Mouse (Mus musculus) intestine, embryonic 14.5 days (tissue): Measurements from ENCODE around the gene 2310022B05Rik. TPM values are rescaled to one million over a fixed set of nuclear protein-coding genes. Genes with fewer than 3 reads are reported as not detected.

Experiments
- ATAC-seq: fragments of 200-750 bp; cut with Nextera tagmentation; replicated peaks from 2 replicates; pipeline ENCODE4 v1.8.0; 2017; ENCODE audit warnings: low read depth, moderate number of reproducible peaks, moderate TSS enrichment, moderate library complexity; ENCODE audit not compliant: low FRiP score, low TSS enrichment
- DNase-seq: peaks from one replicate; pipeline ENCODE4 v3.0.0-alpha.2; 2018; ENCODE audit warnings: low spot score
- H3K27ac ChIP-seq: fragments of 300-500 bp; sonication (generic); 2 replicates; pipeline ENCODE4 v1.5.1; 2014; ENCODE audit warnings: low read depth, mild to moderate bottlenecking, control low read depth
- H3K27me3 ChIP-seq: fragments of 300-500 bp; sonication (generic); replicated peaks from 2 replicates; pipeline ENCODE4 v1.6.1; 2014; ENCODE audit warnings: low read length, control low read depth; ENCODE audit not compliant: control insufficient read depth, insufficient read depth
- H3K36me3 ChIP-seq: fragments of 300-500 bp; sonication (generic); 2 replicates; pipeline ENCODE4 v1.6.1; 2014; ENCODE audit warnings: low read length, control low read depth; ENCODE audit not compliant: control insufficient read depth, insufficient read depth
- H3K4me1 ChIP-seq: fragments of 300-500 bp; sonication (generic); replicated peaks from 2 replicates; pipeline ENCODE4 v1.6.1; 2014; ENCODE audit warnings: low read length, control low read depth, mixed read lengths; ENCODE audit not compliant: control insufficient read depth, insufficient read depth
- H3K4me2 ChIP-seq: fragments of 300-500 bp; sonication (generic); 2 replicates; pipeline ENCODE4 v1.6.1; 2014; ENCODE audit warnings: low read length
- H3K4me3 ChIP-seq: fragments of 300-500 bp; sonication (generic); 2 replicates; pipeline ENCODE4 v1.5.1; 2014; ENCODE audit warnings: low read depth, low read length, control low read depth, mixed read lengths
- H3K9ac ChIP-seq: fragments of 300-500 bp; sonication (generic); 2 replicates; pipeline ENCODE4 v1.6.1; 2014; ENCODE audit warnings: mild to moderate bottlenecking, low read length
- H3K9me3 ChIP-seq: fragments of 300-500 bp; sonication (generic); 2 replicates; pipeline ENCODE4 v1.6.1; 2016; ENCODE audit warnings: low read length, control low read depth; ENCODE audit not compliant: control insufficient read depth
- WGBS: fragments of 180-500 bp; shearing (Covaris S2); extraction: QIAGEN DNeasy Blood & Tissue Kit; methylation state at CpG from one replicate; pipeline ENCODE4 v1.1.7; 2014; 5-methylcytosine and 5-hydroxymethylcytosine counted together
- polyA plus RNA-seq: library from polyadenylated mRNA; unstranded; fragments of >200 nt; fragmentation: Nextera tagmentation; extraction: Ambion mirVana; gene quantifications from 2 replicates; pipeline ENCODE4 v1.2.1, GENCODE M21; 2014

2310022B05Rik gene
- polyA plus RNA-seq, 1 experiment from 2014 or later: 38.1 TPM

DNA sequence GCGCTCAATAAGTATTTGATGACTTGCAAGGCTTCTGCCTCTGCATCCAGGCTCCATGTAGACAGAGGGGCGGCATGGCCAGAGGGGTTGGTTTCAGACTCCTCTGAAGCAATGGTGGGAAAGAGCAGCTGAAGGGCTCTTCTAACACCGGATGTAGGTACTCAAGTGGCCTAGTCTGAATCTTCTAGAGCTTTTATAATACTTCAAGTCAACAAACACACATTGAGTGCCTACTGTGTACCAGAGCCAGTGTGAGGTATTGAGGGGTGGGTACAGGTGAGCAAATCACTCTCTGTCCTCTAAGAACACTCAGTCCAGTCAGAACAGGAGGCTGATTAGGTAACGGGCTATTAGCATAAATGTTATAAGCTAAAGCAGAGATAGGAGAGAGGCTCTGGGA lies 28.5 kb upstream of the 2310022B05Rik start:
- DNase-seq (no peak), ATAC-seq (no peak)
- Histone ChIP-seq H3K9me3 (no peaks in the 10 kb centered on the region), H3K36me3 (peaks cover 35% of the 10 kb centered on the region), H3K27ac (no peak overlapping the region), H3K4me2 (no peak overlapping the region), H3K9ac (no peak overlapping the region), H3K27me3 (no peaks in the 10 kb centered on the region), H3K4me1 (no peaks in the 10 kb centered on the region), H3K4me3 (no peak overlapping the region)
- WGBS: 93% methylated on average over 4 of the region's 4 CpGs

- H3K27me3 ChIP-seq: no peaks in the 10 kb centered on the region
- no peak overlapping the region for H3K27ac ChIP-seq
- no peak overlapping the region for H3K9ac ChIP-seq
- no peaks in the 10 kb centered on the region for H3K9me3 ChIP-seq
- no peak overlapping the region for H3K4me3 ChIP-seq
- no peaks in the 10 kb centered on the region for H3K4me1 ChIP-seq
- no peak overlapping the region for H3K4me2 ChIP-seq
- peaks cover 46% of the 10 kb centered on the region for H3K36me3 ChIP-seq
- DNase-seq: no peak
- ATAC-seq: no peak
- 90% methylated on average over 13 of the region's 13 CpGs for WGBS
Measured at GRCm38 (mm10) chr8:124688899-124689298, 25.7 kb upstream of the 2310022B05Rik start.

- Histone ChIP-seq H3K4me1 (no peaks in the 10 kb centered on the region), H3K36me3 (peaks cover 67% of the 10 kb centered on the region), H3K4me3 (no peak overlapping the region), H3K4me2 (no peak overlapping the region), H3K27me3 (no peaks in the 10 kb centered on the region), H3K27ac (no peak overlapping the region), H3K9ac (no peak overlapping the region), H3K9me3 (no peaks in the 10 kb centered on the region)
- ATAC-seq (no peak), DNase-seq (no peak)
- WGBS: 90% methylated on average over 10 of the region's 10 CpGs
Measured at GRCm38 (mm10) chr8:124682218-124682617, 19.0 kb upstream of the 2310022B05Rik start.

DNA sequence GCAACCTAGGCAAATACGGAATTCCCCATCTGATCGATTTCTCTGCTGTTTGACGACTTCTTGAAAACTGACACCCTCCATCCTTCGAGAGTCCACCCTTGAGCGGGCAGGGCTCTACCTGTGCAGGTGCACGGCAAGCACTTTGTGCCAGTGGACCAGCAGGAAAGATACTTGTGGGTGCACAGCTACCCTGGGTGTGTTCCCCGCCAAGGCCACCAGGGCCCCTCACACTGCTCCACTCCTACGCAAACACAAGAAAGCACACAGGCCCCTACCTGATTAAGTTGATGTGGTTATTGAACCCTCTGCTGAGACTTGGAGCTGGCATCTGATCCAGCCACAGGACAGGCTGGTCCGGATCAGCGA lies 18.6 kb upstream of the 2310022B05Rik start:
- DNase-seq: no peak
- no peak overlapping the region for H3K4me2 ChIP-seq
- no peak overlapping the region for H3K9ac ChIP-seq
- H3K36me3 ChIP-seq: peaks cover 70% of the 10 kb centered on the region
- no peaks in the 10 kb centered on the region for H3K9me3 ChIP-seq
- no peaks in the 10 kb centered on the region for H3K27me3 ChIP-seq
- no peak overlapping the region for H3K4me3 ChIP-seq
- no peak overlapping the region for H3K27ac ChIP-seq
- WGBS: 77% methylated on average over 10 of the region's 10 CpGs
- H3K4me1 ChIP-seq: no peaks in the 10 kb centered on the region
- ATAC-seq: no peak

GRCm38 (mm10) chr8:124681077-124681791 lies 18.1 kb upstream of the 2310022B05Rik start:
- WGBS: 86% methylated on average over 10 of the region's 10 CpGs

DNA sequence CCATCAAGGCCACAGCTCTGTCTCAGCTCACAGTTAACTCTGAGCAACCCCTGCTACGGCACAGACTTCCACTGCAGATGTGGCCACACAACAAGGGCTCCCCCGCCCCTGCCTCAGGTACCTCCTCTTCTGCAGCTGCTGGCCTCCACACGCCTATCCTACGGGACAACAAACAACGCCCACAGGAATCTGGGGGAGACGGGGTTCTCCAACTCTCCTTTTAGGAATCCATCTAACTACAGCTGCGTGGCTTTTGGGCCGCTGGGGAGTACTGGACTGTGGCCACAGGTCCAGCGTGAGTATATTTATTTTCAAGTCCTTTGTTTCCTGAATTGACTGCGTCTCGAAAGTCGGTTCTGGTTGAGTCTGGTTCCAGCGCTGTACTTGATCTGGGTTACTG lies 15.1 kb upstream of the 2310022B05Rik start:
- H3K9me3 ChIP-seq: no peaks in the 10 kb centered on the region
- no peaks in the 10 kb centered on the region for H3K27me3 ChIP-seq
- no peak overlapping the region for H3K27ac ChIP-seq
- 92% methylated on average over 13 of the region's 13 CpGs for WGBS
- H3K4me2 ChIP-seq: no peak overlapping the region
- ATAC-seq: no peak
- H3K4me1 ChIP-seq: no peaks in the 10 kb centered on the region
- no peak for DNase-seq
- H3K36me3 ChIP-seq: peaks cover 71% of the 10 kb centered on the region
- H3K4me3 ChIP-seq: no peak overlapping the region
- H3K9ac ChIP-seq: no peak overlapping the region

More at GRCm38 (mm10) chr8:124681077-124681791, 18.1 kb upstream of the 2310022B05Rik start:
- Histone ChIP-seq H3K27ac (no peak overlapping the region), H3K4me2 (no peak overlapping the region), H3K27me3 (no peaks in the 10 kb centered on the region), H3K4me3 (no peak overlapping the region), H3K4me1 (no peaks in the 10 kb centered on the region), H3K36me3 (peaks cover 70% of the 10 kb centered on the region), H3K9me3 (no peaks in the 10 kb centered on the region), H3K9ac (no peak overlapping the region)
- no peak for ATAC-seq
- no peak for DNase-seq

- WGBS: 48% methylated on average over 12 of the region's 12 CpGs
- no peaks in the 10 kb centered on the region for H3K4me1 ChIP-seq
- DNase-seq (peak; percentile 87), ATAC-seq (peak; percentile 68; the same call in 1 of the 2 replicates)
- no peak overlapping the region for H3K9ac ChIP-seq
- no peak overlapping the region for H3K4me3 ChIP-seq
- no peak overlapping the region for H3K4me2 ChIP-seq
- peaks cover 73% of the 10 kb centered on the region for H3K36me3 ChIP-seq
- no peaks in the 10 kb centered on the region for H3K27me3 ChIP-seq
- H3K27ac ChIP-seq: no peak overlapping the region
- no peaks in the 10 kb centered on the region for H3K9me3 ChIP-seq
Measured at GRCm38 (mm10) chr8:124677486-124677885, 14.3 kb upstream of the 2310022B05Rik start.

GRCm38 (mm10) chr8:124677078-124677477 lies 13.9 kb upstream of the 2310022B05Rik start:
- Histone ChIP-seq H3K36me3 (peaks cover 73% of the 10 kb centered on the region), H3K9me3 (no peaks in the 10 kb centered on the region), H3K4me3 (no peak overlapping the region), H3K4me1 (no peaks in the 10 kb centered on the region), H3K9ac (no peak overlapping the region), H3K4me2 (no peak overlapping the region), H3K27ac (no peak overlapping the region), H3K27me3 (no peaks in the 10 kb centered on the region)
- 91% methylated on average over 7 of the region's 7 CpGs for WGBS
- DNase-seq (no peak), ATAC-seq (no peak)

DNA sequence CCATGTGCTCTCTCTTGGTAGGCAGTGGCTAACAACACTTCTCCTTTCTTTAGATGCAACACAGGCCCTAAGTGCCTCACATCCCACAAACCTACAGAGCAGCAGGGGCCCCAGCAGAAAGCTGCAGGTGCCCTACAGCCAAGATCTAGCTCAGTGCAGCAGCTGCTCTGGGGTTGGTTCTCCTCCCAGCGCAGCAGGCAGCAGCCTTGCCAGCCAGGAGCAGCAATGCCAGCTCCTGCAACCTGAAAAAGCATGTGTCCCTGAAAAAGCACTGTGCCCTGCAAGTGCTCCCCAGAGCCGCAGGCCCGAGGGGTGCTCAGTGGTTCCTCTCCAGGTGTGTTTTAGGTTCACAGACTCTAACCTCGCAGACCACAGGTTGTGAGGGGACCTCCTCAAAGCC lies 13.5 kb upstream of the 2310022B05Rik start:
- ATAC-seq (no peak), DNase-seq (no peak)
- Histone ChIP-seq H3K9me3 (no peaks in the 10 kb centered on the region), H3K4me3 (no peak overlapping the region), H3K4me1 (no peaks in the 10 kb centered on the region), H3K36me3 (peaks cover 71% of the 10 kb centered on the region), H3K27me3 (no peaks in the 10 kb centered on the region), H3K27ac (no peak overlapping the region), H3K9ac (no peak overlapping the region), H3K4me2 (no peak overlapping the region)
- whole genome bisulfite sequencing: 97% methylated on average over 4 of the region's 4 CpGs
